Mouse (Mus musculus): Measurements from ENCODE around the gene Chst4. TPM values are rescaled to one million over a fixed set of nuclear protein-coding genes. Genes with fewer than 3 reads are reported as not detected.

The Chst4 gene
- polyA plus RNA-seq (2015; fragmentation: Illumina TruSeq; extraction: RNeasy Lipid Tissue Mini Kit (QIAGEN cat#74804); ENCODE audit: insufficient read depth, low read depth, low replicate concordance) = 4.6 TPM

GRCm38 (mm10) chr8:110039659-110040058 lies at the start of gene Chst4:
Gene Chst4 (minus strand): TSS chr8:110039740.

GRCm38 (mm10) chr8:110079282-110080221 lies 40.0 kb upstream of the Chst4 start, which contains the start of gene Zfp612:
Gene Zfp612 (plus strand): TSS chr8:110079746.

DNA sequence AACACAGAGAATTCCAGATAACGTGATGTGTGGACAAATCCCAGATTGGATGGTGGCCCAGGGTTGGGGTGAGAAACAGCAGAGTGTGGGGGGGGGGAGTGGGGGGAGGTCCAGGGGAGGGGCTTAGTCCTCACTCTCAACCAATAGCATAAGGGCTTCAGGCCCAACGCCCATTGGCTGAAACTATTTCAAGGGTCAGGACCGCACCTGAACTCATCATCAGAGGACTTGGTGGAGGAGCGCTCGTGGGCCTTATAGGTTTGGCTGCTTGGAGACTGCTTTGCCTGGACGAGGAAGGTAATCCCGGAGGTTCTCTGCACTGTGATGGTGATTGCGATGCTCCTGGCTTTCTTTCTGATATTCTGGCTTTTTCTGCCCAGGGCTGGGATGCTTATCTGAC lies 49.3 kb downstream of the Chst4 start, which contains the start of gene Tat:
Tat (plus strand) TSS at position 214 of the 400 bp plus-strand sequence.

Other genes starting within 250 kb of the Chst4 start
- gene Phlpp2, start 171.2 kb downstream of the Chst4 start, polyA plus RNA-seq (2015; fragmentation: Illumina TruSeq; extraction: RNeasy Lipid Tissue Mini Kit (QIAGEN cat#74804); ENCODE audit: insufficient read depth, low read depth, low replicate concordance) = 1.5 TPM
- gene Marveld3, start 77.5 kb downstream of the Chst4 start, polyA plus RNA-seq (2015; fragmentation: Illumina TruSeq; extraction: RNeasy Lipid Tissue Mini Kit (QIAGEN cat#74804); ENCODE audit: insufficient read depth, low read depth, low replicate concordance) = 6.2 TPM
- gene Tat, start 49.3 kb downstream of the Chst4 start, polyA plus RNA-seq (2015; fragmentation: Illumina TruSeq; extraction: RNeasy Lipid Tissue Mini Kit (QIAGEN cat#74804); ENCODE audit: insufficient read depth, low read depth, low replicate concordance) = 1.6 TPM
- gene Zfp612, start 40.0 kb upstream of the Chst4 start, polyA plus RNA-seq (2015; fragmentation: Illumina TruSeq; extraction: RNeasy Lipid Tissue Mini Kit (QIAGEN cat#74804); ENCODE audit: insufficient read depth, low read depth, low replicate concordance) = 3.3 TPM
- not detected for gene Gm21964, start 61.5 kb upstream of the Chst4 start, polyA plus RNA-seq (2015; fragmentation: Illumina TruSeq; extraction: RNeasy Lipid Tissue Mini Kit (QIAGEN cat#74804); ENCODE audit: insufficient read depth, low read depth, low replicate concordance)
- gene Gm17720, start 63.0 kb upstream of the Chst4 start, polyA plus RNA-seq (2015; fragmentation: Illumina TruSeq; extraction: RNeasy Lipid Tissue Mini Kit (QIAGEN cat#74804); ENCODE audit: insufficient read depth, low read depth, low replicate concordance) = not detected
- gene Calb2, start 128.5 kb upstream of the Chst4 start, polyA plus RNA-seq (2015; fragmentation: Illumina TruSeq; extraction: RNeasy Lipid Tissue Mini Kit (QIAGEN cat#74804); ENCODE audit: insufficient read depth, low read depth, low replicate concordance) = not detected
- 1.2 TPM for gene Cmtr2, start 175.9 kb upstream of the Chst4 start, polyA plus RNA-seq (2015; fragmentation: Illumina TruSeq; extraction: RNeasy Lipid Tissue Mini Kit (QIAGEN cat#74804); ENCODE audit: insufficient read depth, low read depth, low replicate concordance)
- gene Hydin, start 227.2 kb upstream of the Chst4 start, polyA plus RNA-seq (2015; fragmentation: Illumina TruSeq; extraction: RNeasy Lipid Tissue Mini Kit (QIAGEN cat#74804); ENCODE audit: insufficient read depth, low read depth, low replicate concordance) = not detected